Mouse (Mus musculus): ENCODE measurements at regions not wholly inside any gene's neighbourhood (a gene's known extent, or its start where the extent isn't known, plus 50 kb on each side); places are given as distances from the start of the nearest gene placed in this dataset.

DNA sequence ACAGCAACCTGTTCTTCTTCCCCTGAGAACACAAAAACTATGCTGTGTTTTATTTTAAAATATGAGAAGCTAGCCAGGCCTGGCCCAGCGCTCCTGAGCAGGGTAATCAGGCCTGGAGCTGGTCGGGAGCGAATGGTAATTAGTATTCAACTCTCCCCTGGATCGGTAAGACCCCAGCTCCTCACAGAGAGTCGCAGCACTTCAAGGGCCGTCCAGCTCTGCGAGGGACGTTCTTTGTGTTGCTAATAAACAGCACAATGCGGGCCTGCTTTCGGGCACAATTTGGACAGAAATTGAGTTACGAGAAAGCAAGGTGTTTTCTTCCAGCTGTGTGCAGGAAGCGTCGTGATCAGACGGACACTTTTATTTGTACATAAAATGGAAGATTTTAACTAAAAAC is 69.5 kb upstream of the Spaca7 start:
- no peak for DNase-seq (ENCODE audit: low spot score)

GRCm38 (mm10) chr8:12504240-12504639 is 68.6 kb upstream of the Spaca7 start:
- DNase-seq (ENCODE audit: low spot score): no peak

DNA sequence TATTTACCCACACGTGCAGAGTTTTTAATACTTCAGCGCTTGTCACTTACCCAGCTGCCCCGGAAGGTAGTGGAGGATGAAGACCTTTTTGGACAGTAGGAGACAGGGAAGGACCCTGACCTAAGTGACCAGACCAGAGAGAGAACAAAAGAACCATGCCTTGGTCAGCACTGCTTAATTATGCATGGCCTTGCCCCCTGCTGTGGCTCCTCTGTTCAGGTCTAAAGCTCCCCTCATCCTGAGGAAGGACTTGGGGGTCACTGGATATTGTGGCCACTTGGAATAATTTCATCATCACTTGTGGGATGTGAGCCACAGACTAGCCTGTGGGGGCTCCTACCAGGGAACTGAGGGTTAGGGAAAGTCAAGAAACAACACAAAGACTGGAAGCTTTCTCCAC is 68.1 kb upstream of the Spaca7 start:
- DNase-seq (ENCODE audit: low spot score): no peak

GRCm38 (mm10) chr8:12510233-12510632 is 62.6 kb upstream of the Spaca7 start:
- no peak for DNase-seq (ENCODE audit: low spot score)

- no peak for DNase-seq (ENCODE audit: low spot score)
Measured at GRCm38 (mm10) chr8:12513042-12513441, 59.8 kb upstream of the Spaca7 start.

DNA sequence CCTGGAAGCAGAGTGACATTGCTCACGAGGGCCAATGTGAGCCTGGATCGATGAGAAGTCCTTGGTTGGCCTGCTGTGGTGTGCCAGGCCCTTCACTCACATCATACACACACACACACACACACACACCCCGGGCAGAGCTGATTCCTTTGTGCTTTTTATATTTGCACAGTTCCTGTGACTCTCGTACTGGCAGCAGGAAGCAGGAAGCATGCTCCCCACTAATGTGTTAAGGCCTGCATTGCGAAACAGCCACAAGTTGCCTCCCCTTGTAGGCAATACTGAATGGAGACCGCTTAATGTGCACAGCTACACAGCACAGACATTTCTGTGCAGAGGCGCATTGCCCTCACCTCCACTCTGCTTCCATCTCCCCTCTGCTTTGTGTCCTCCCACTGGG is 58.7 kb upstream of the Spaca7 start:
- no peak for DNase-seq (ENCODE audit: low spot score)

DNA sequence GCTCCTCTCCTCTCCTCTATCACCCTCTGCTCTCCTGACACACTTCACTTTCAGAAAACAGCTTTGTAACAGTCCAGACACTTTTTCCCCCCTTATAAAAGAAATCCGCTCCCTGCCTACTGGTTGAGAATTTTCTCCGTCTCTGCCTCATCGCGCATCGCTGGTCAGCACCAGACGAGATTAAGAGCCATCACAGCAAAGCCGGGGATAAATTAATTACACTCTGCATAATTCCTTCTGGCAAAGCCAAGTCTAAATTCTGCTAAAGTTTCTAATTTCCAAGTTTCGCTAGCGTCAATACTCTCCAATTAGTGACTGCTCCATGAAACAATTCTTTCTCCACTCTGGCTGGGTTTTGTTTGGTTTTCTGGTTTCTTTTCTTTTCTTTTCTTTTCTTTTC is 51.2 kb upstream of the Spaca7 start:
- no peak for DNase-seq (ENCODE audit: low spot score)
